8 mouse cellular contexts compared by ENCODE assay signal in the genomic region with DNA sequence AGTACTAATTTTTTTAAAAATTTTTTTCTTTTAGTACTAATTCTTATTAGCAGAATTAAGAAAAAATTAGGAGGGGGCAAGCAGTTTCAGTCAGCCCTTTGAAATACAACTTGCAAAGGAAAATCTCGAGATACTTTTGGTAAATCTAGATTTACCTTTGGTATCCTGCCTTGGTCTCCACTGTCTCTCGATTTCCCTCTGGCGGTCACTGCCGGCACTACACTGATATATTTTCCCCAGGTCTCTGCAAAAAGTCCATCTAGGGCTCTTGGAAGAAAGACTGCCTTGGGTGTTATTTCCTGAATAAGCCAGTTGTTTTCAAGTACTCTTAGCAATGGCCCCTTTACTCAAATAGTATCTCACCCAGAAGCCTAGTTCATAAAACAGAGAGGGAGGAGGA.
DNase-seq lines count a peak whose midpoint lies in the region; ATAC-seq and TF ChIP-seq lines count a peak whose summit lies in the region.

No protein-coding gene starts in this region.

- no peaks in the 10 kb centered on the region for H3K27me3 ChIP-seq in Patski
- no peaks in the 10 kb centered on the region for H3K27me3 ChIP-seq in lung, postnatal 0 days (replicated peaks; ENCODE audit: insufficient read depth, low read length)

- peak overlapping the region; percentile 24; the same call in 1 of the 2 replicates for H3K27ac ChIP-seq in gastrocnemius, adult 2 months
- H3K27ac ChIP-seq in lung, postnatal 0 days (ENCODE audit: low read length) = no peak overlapping the region

- no peak overlapping the region for H3K4me2 ChIP-seq in lung, postnatal 0 days (replicated peaks; ENCODE audit: low read depth, low read length)

- H3K4me1 ChIP-seq in lung, postnatal 0 days (ENCODE audit: insufficient read depth, low read depth, low read length) = no peaks in the 10 kb centered on the region

- no peaks in the 10 kb centered on the region for H3K9me3 ChIP-seq in lung, postnatal 0 days (ENCODE audit: low read length)

- peak; percentile 89 for TF ChIP-seq CTCF in Patski (IDR thresholded peaks at IDR 0.05)
- TF ChIP-seq CTCF in gastrocnemius, adult 2 months (IDR thresholded peaks at IDR 0.05) = peak; percentile 89
- peak; percentile 86 for TF ChIP-seq CTCF in lung, postnatal 0 days (IDR thresholded peaks at IDR 0.05)

- intact Hi-C loops in gastrocnemius, adult 2 months (cut with DNase I) = loop anchor here (1.0 to 5.0 kb wide), 4 partner anchors 70 to 1304 kb away; no protein-coding TSS in a partner anchor

- POLR2A ChIA-PET in Patski (lab: Charles Lee) = interaction anchor here (0.6 kb wide), 1 partner anchor 219 kb away, joined by 6 read pairs; no protein-coding TSS in a partner anchor

- no peak overlapping the region for H3K9ac ChIP-seq in lung, postnatal 0 days (replicated peaks; ENCODE audit: low read depth)

- no peak for ATAC-seq in Patski
- ATAC-seq in lung, postnatal 0 days = no peak

- no peak for TF ChIP-seq EP300 in lung, postnatal 0 days (IDR thresholded peaks at IDR 0.05)

- CTCF ChIA-PET in Patski (lab: Charles Lee) = interaction anchor here (2.0 kb wide), 1 partner anchor 12 kb away, joined by 8 read pairs; no protein-coding TSS in a partner anchor

- no peaks in the 10 kb centered on the region for H3K36me3 ChIP-seq in lung, postnatal 0 days (ENCODE audit: insufficient read depth, low read length)

- in situ Hi-C loops in Patski (cut with MboI; ENCODE audit: low pct_unique_long_range_greater_than_20kb) = loop anchor here (5.0 to 10.0 kb wide), 3 partner anchors 66 to 749 kb away; no protein-coding TSS in a partner anchor

- no peak overlapping the region for H3K4me3 ChIP-seq in gastrocnemius, adult 2 months
- no peak overlapping the region for H3K4me3 ChIP-seq in lung, postnatal 0 days (ENCODE audit: low read depth, low read length)

- 0% methylated on average over 4 of the region's 4 CpGs for WGBS in lung, postnatal 0 days

- peak; percentile 59 for DNase-seq in A20 (ENCODE audit: low read depth, low spot score)
- no peak for DNase-seq in Patski (ENCODE audit: low read depth, low spot score)
- peak; percentile 53 for DNase-seq in cerebellum, adult 9-11 months
- peak; percentile 79 for DNase-seq in gastrocnemius, adult 2 months
- peak; percentile 90 for DNase-seq in layer of hippocampus, adult 11-12 months (ENCODE audit: low spot score)
- peak; percentile 57 for DNase-seq in lung, postnatal 0 days (ENCODE audit: low spot score)
- peak; percentile 41 for DNase-seq in retina, postnatal 7 days (ENCODE audit: low read depth, low spot score)
- DNase-seq in urinary bladder, adult 2 months (ENCODE audit: low spot score) = peak; percentile 46
